Mouse (Mus musculus): Measurements from ENCODE around the gene Fry. TPM values are rescaled to one million over a fixed set of nuclear protein-coding genes. Genes with fewer than 3 reads are reported as not detected.

The Fry gene
- polyA plus RNA-seq (2012; fragmentation: generic; extraction: Trizol) = 2.1 TPM

DNA sequence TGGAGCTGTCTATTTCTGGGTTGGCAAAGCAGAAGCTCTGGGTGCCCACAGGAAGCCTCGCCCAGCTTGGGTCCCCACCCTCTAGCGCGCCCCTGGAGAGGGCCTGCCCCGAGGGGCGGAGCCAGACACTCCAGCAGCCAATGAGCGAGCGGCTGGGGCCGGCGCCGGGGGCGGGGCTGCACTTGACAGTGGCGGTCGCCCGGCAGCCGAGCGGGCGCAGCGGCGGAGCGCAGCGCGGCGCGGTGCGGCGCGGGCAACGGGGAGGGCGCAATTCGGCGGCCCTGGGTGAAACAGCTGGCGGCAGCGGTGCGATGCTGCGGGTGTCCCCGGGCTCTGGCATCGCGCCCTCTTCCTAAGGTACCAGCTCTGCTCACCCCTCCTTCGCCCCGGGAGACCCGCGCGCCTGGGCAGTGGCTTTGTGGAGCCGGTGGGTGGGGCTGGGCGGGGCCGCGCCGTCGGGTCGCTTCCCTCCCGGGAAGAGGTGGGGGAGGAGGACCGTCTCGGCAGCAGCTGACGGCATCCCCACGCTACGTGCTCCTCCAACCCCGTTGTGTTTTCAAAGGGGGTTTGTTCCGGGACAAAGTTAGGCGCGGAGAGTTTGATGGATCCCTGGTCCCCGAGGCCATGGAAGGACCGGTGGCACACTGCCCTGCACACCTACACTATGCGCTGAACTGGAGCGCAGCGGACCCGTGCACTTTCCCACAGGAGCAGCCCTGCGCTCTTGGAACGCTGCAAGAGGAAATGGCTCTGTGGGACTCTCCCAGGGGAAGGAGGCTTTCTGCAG, at the start of gene Fry:
TSS of gene Fry (plus strand) at position 191 of the 787 bp plus-strand sequence.
- no peak within 1 kb of the TSS for H3K4me3 ChIP-seq
- no peaks in the 10 kb centered on the region for H3K79me2 ChIP-seq (ENCODE audit: control insufficient read depth, insufficient read depth)
- H3K27me3 ChIP-seq (ENCODE audit: control insufficient read depth, insufficient read depth, insufficient read length) = no peaks in the 10 kb centered on the region
- H3ac ChIP-seq (ENCODE audit: control insufficient read depth, insufficient read length) = no peak within 1 kb of the TSS
- no peaks in the 10 kb centered on the region for H3K36me3 ChIP-seq (ENCODE audit: control insufficient read depth, insufficient read depth)
- TF ChIP-seq MAX (IDR thresholded peaks at IDR 0.05; ENCODE audit: low read depth) (no peak), POLR2A (IDR thresholded peaks at IDR 0.05; ENCODE audit: insufficient read length, low read depth) (peak; percentile 22), CEBPB (IDR thresholded peaks at IDR 0.05; ENCODE audit: insufficient read depth, poor library complexity, severe bottlenecking) (no peak)
- H3K4me2 ChIP-seq (ENCODE audit: low read depth) = no peak within 1 kb of the TSS

DNA sequence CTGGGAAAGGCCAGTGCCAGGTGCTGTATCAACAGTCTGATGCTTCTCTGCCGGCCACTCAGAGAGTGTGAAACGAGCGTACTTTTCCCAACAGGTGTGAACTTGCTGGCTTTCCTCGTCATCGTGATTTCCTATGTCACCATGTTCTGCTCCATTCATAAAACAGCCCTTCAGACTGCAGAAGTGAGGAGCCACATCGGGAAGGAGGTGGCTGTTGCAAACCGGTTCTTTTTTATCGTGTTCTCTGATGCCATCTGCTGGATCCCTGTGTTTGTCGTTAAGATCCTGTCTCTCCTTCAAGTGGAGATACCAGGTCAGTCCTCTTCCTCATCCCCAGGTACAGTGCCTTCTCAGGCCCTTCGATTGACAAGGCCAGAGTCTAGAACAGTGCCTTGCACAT, 48.4 kb upstream of the Fry start:
- no peak for TF ChIP-seq USF1 (IDR thresholded peaks at IDR 0.05; ENCODE audit: low read depth)
- no peak for TF ChIP-seq CEBPB (IDR thresholded peaks at IDR 0.05; ENCODE audit: insufficient read depth, poor library complexity, severe bottlenecking)
- no peak for TF ChIP-seq POLR2AphosphoS2 (IDR thresholded peaks at IDR 0.05; ENCODE audit: insufficient read length, low read depth)
- no peak for TF ChIP-seq REST (IDR thresholded peaks at IDR 0.05; ENCODE audit: insufficient read depth, insufficient read length)
- no peak for TF ChIP-seq MAX (IDR thresholded peaks at IDR 0.05; ENCODE audit: low read depth)
- TF ChIP-seq TCF3 (IDR thresholded peaks at IDR 0.05; ENCODE audit: insufficient read length, low read depth) = no peak
- no peak for TF ChIP-seq TCF12 (IDR thresholded peaks at IDR 0.05; ENCODE audit: insufficient read depth, poor library complexity, severe bottlenecking)
- no peak for TF ChIP-seq MYOD1 (IDR thresholded peaks at IDR 0.05; ENCODE audit: control insufficient read depth in 1 of 3, insufficient read length in 2 of 3, low read depth in 2 of 3)
- TF ChIP-seq E2F4 (IDR thresholded peaks at IDR 0.05; ENCODE audit: insufficient read depth) = no peak
- TF ChIP-seq MYOG (IDR thresholded peaks at IDR 0.05; ENCODE audit: control insufficient read depth in 1 of 3, insufficient read depth in 1 of 3, insufficient read length in 2 of 3, low read depth in 2 of 3) = no peak
- TF ChIP-seq POLR2A (IDR thresholded peaks at IDR 0.05; ENCODE audit: insufficient read length, low read depth) = no peak
- TF ChIP-seq SRF (IDR thresholded peaks at IDR 0.05; ENCODE audit: control insufficient read depth, insufficient read length, low read depth) = no peak
- Histone ChIP-seq H3ac (ENCODE audit: control insufficient read depth, insufficient read length) (no peak overlapping the region), H3K27me3 (ENCODE audit: control insufficient read depth, insufficient read depth, insufficient read length) (no peaks in the 10 kb centered on the region), H3K79me2 (ENCODE audit: control insufficient read depth, insufficient read depth) (no peaks in the 10 kb centered on the region), H3K36me3 (ENCODE audit: control insufficient read depth, insufficient read depth) (no peaks in the 10 kb centered on the region), H3K4me2 (ENCODE audit: low read depth) (no peak overlapping the region), H3K4me3 (no peak overlapping the region)

- TF ChIP-seq TCF3 (IDR thresholded peaks at IDR 0.05; ENCODE audit: insufficient read length, low read depth) (no peak), POLR2AphosphoS2 (IDR thresholded peaks at IDR 0.05; ENCODE audit: insufficient read length, low read depth) (no peak), E2F4 (IDR thresholded peaks at IDR 0.05; ENCODE audit: insufficient read depth) (no peak), MYOD1 (IDR thresholded peaks at IDR 0.05; ENCODE audit: control insufficient read depth in 1 of 3, insufficient read length in 2 of 3, low read depth in 2 of 3) (no peak), USF1 (IDR thresholded peaks at IDR 0.05; ENCODE audit: low read depth) (no peak), SRF (IDR thresholded peaks at IDR 0.05; ENCODE audit: control insufficient read depth, insufficient read length, low read depth) (no peak), MAX (IDR thresholded peaks at IDR 0.05; ENCODE audit: low read depth) (no peak), CEBPB (IDR thresholded peaks at IDR 0.05; ENCODE audit: insufficient read depth, poor library complexity, severe bottlenecking) (no peak), POLR2A (IDR thresholded peaks at IDR 0.05; ENCODE audit: insufficient read length, low read depth) (no peak), MYOG (IDR thresholded peaks at IDR 0.05; ENCODE audit: control insufficient read depth in 1 of 3, insufficient read depth in 1 of 3, insufficient read length in 2 of 3, low read depth in 2 of 3) (no peak), REST (IDR thresholded peaks at IDR 0.05; ENCODE audit: insufficient read depth, insufficient read length) (no peak), TCF12 (IDR thresholded peaks at IDR 0.05; ENCODE audit: insufficient read depth, poor library complexity, severe bottlenecking) (no peak)
- Histone ChIP-seq H3K4me2 (ENCODE audit: low read depth) (no peak overlapping the region), H3K4me3 (no peak overlapping the region), H3K27me3 (ENCODE audit: control insufficient read depth, insufficient read depth, insufficient read length) (no peaks in the 10 kb centered on the region), H3K79me2 (ENCODE audit: control insufficient read depth, insufficient read depth) (no peaks in the 10 kb centered on the region), H3K36me3 (ENCODE audit: control insufficient read depth, insufficient read depth) (no peaks in the 10 kb centered on the region), H3ac (ENCODE audit: control insufficient read depth, insufficient read length) (no peak overlapping the region)
These were observed 46.7 kb upstream of the Fry start for GRCm38 (mm10) chr5:150071738-150072137.

DNA sequence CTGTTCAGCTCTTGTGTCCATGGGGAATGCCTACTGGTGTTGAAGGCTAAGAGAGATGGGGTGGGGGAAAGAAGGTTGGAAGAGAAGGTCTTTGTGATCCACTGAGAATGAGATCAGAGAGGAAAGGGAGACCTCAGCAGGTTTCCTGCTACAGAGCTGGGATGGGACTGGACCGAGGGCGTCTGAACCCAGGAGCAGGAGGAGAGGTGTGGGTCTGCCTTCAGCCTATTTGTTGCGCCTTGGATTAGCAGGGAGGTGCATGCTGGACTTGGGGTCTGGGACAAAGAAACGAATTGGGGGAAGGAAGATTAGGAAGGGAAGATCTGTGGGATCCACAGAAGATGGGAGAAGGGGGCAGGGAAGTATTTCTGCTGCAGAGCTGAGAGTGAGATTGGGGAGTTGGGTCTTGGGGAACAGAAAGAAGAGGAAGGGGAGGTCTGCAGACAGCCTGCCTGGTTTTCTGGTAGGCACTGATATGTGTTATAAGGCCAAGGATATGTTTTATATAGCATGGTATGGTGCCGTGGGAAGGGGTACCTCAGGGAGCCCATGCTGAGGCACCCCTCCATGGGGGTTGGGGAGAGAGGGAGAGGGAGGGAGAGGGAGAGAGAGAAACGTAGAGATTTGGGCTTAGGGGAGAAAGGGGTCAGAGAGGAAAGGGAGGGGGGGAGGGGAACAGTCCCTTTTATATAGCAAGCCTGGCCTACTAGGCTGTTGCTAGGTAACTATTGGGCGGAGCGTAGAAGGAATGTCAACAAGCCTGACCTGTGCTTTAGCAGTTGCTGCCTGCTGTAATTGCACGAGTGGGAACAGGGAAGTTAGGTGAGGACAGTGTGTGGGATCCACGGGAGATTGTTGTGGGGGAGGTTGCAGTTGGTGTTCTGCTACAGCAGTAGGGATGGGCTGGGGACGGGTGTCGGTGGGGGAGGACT, 38.3 kb upstream of the Fry start:
- Histone ChIP-seq H3K4me2 (ENCODE audit: low read depth) (no peak overlapping the region), H3K27me3 (ENCODE audit: control insufficient read depth, insufficient read depth, insufficient read length) (no peaks in the 10 kb centered on the region), H3K4me3 (no peak overlapping the region), H3K79me2 (ENCODE audit: control insufficient read depth, insufficient read depth) (no peaks in the 10 kb centered on the region), H3ac (ENCODE audit: control insufficient read depth, insufficient read length) (no peak overlapping the region), H3K36me3 (ENCODE audit: control insufficient read depth, insufficient read depth) (no peaks in the 10 kb centered on the region)
- no peak for TF ChIP-seq TCF3 (IDR thresholded peaks at IDR 0.05; ENCODE audit: insufficient read length, low read depth)
- no peak for TF ChIP-seq POLR2A (IDR thresholded peaks at IDR 0.05; ENCODE audit: insufficient read length, low read depth)
- no peak for TF ChIP-seq MAX (IDR thresholded peaks at IDR 0.05; ENCODE audit: low read depth)
- TF ChIP-seq TCF12 (IDR thresholded peaks at IDR 0.05; ENCODE audit: insufficient read depth, poor library complexity, severe bottlenecking) = no peak
- no peak for TF ChIP-seq CEBPB (IDR thresholded peaks at IDR 0.05; ENCODE audit: insufficient read depth, poor library complexity, severe bottlenecking)
- TF ChIP-seq REST (IDR thresholded peaks at IDR 0.05; ENCODE audit: insufficient read depth, insufficient read length) = no peak
- no peak for TF ChIP-seq POLR2AphosphoS2 (IDR thresholded peaks at IDR 0.05; ENCODE audit: insufficient read length, low read depth)
- no peak for TF ChIP-seq E2F4 (IDR thresholded peaks at IDR 0.05; ENCODE audit: insufficient read depth)
- no peak for TF ChIP-seq USF1 (IDR thresholded peaks at IDR 0.05; ENCODE audit: low read depth)
- no peak for TF ChIP-seq MYOD1 (IDR thresholded peaks at IDR 0.05; ENCODE audit: control insufficient read depth in 1 of 3, insufficient read length in 2 of 3, low read depth in 2 of 3)
- no peak for TF ChIP-seq MYOG (IDR thresholded peaks at IDR 0.05; ENCODE audit: control insufficient read depth in 1 of 3, insufficient read depth in 1 of 3, insufficient read length in 2 of 3, low read depth in 2 of 3)
- no peak for TF ChIP-seq SRF (IDR thresholded peaks at IDR 0.05; ENCODE audit: control insufficient read depth, insufficient read length, low read depth)
